Mouse (Mus musculus) Patski (cell line): ENCODE results near the gene Mpv17l2. TPM values are rescaled to one million over a fixed set of nuclear protein-coding genes. Genes with fewer than 3 reads are reported as not detected.

Experiments
- ATAC-seq: fragments of 100-300 bp; one replicate; pipeline ENCODE4 v1.8.0; 2021
- CTCF ChIA-PET: fragments of 350-600 bp; sonication (Branson Sonifier 250); formaldehyde crosslinking; loops from one replicate; lab custom pipeline; 2022; ENCODE audit warnings: inconsistent platforms; lab: Charles Lee
- POLR2A ChIA-PET: fragments of 350-600 bp; sonication (Branson Sonifier 250); formaldehyde crosslinking; loops from one replicate; lab custom pipeline; 2022; ENCODE audit warnings: antibody characterized with exemption, inconsistent platforms; lab: Charles Lee
- DNase-seq: peaks from one replicate; pipeline ENCODE4 v3.0.0-alpha.2; 2011; ENCODE audit warnings: low read depth, low spot score
- H3K27me3 ChIP-seq: fragments of 371-371 bp; one replicate; pipeline ENCODE4 v1.5.1; 2021
- CTCF ChIP-seq: fragments of 100-300 bp; IDR thresholded peaks from one replicate; pipeline ENCODE4 v1.5.1; 2021
- in situ Hi-C: fragments of 300-500 bp; cut with MboI; formaldehyde crosslinking; loops from 3 replicates; pipeline ENCODE4 v1.11.1; 2018; ENCODE audit warnings: low pct_unique_long_range_greater_than_20kb, mixed read lengths
- polyA plus RNA-seq: library from polyadenylated mRNA; unstranded; gene quantifications from one replicate; pipeline ENCODE4 v1.2.3, GENCODE M21; 2021

Mpv17l2 gene
- polyA plus RNA-seq, 1 experiment from 2014 or later, result 85.2 TPM

- ChIA-PET POLR2A (no interaction called here), CTCF (interaction anchor here (3.1 kb wide), 1 partner anchor 8 kb away, joined by 9 read pairs; no protein-coding TSS in a partner anchor)
- no peak for TF ChIP-seq CTCF
- ATAC-seq (peak; percentile 6), DNase-seq (no peak)
- in situ Hi-C loops, result no loop called here
- H3K27me3 ChIP-seq, result no peaks in the 10 kb centered on the region
Observed at GRCm38 (mm10) chr8:70760350-70760749, 396 bp downstream of the Mpv17l2 start.

- in situ Hi-C loops, result no loop called here
- no peak for TF ChIP-seq CTCF
- H3K27me3 ChIP-seq, result no peaks in the 10 kb centered on the region
- ChIA-PET CTCF (interaction anchor here (3.5 kb wide), 1 partner anchor 10 kb away, joined by 15 read pairs; no protein-coding TSS in a partner anchor), POLR2A (no interaction called here)
- DNase-seq (no peak), ATAC-seq (no peak)
Observed at GRCm38 (mm10) chr8:70758616-70759561, 1.9 kb downstream of the Mpv17l2 start.

- POLR2A ChIA-PET, result no interaction called here
Observed at GRCm38 (mm10) chr8:70758308-70758615, 2.5 kb downstream of the Mpv17l2 start.

GRCm38 (mm10) chr8:70757523-70758307, 3.0 kb downstream of the Mpv17l2 start:
- in situ Hi-C loops, result no loop called here
- ATAC-seq (no peak), DNase-seq (no peak)
- POLR2A ChIA-PET, result no interaction called here
- CTCF ChIA-PET, result interaction anchor here (1.9 to 3.5 kb wide), 2 partner anchors 11 to 39 kb away, joined by 5 to 15 read pairs; partner anchors contain the start of gene Gm3336
- no peaks in the 10 kb centered on the region for H3K27me3 ChIP-seq
- no peak for TF ChIP-seq CTCF

More at GRCm38 (mm10) chr8:70758308-70758615, 2.5 kb downstream of the Mpv17l2 start:
- no peaks in the 10 kb centered on the region for H3K27me3 ChIP-seq
- ATAC-seq, result no peak
- TF ChIP-seq CTCF, result no peak
- CTCF ChIA-PET, result interaction anchor here (3.5 kb wide), 1 partner anchor 10 kb away, joined by 15 read pairs; no protein-coding TSS in a partner anchor
- in situ Hi-C loops, result no loop called here
- DNase-seq, result no peak

- POLR2A ChIA-PET, result interaction anchor here (1.0 to 1.1 kb wide), 2 partner anchors 10 to 37 kb away, joined by 3 read pairs; no protein-coding TSS in a partner anchor
- no peak for TF ChIP-seq CTCF
- in situ Hi-C loops, result no loop called here
- no peaks in the 10 kb centered on the region for H3K27me3 ChIP-seq
- CTCF ChIA-PET, result interaction anchor here (1.9 to 3.5 kb wide), 2 partner anchors 12 to 38 kb away, joined by 5 to 15 read pairs; partner anchors contain the start of gene Gm3336
- DNase-seq, result no peak
- no peak for ATAC-seq
Observed at GRCm38 (mm10) chr8:70756476-70757040, 4.2 kb downstream of the Mpv17l2 start.

GRCm38 (mm10) chr8:70755661-70756475, 4.9 kb downstream of the Mpv17l2 start:
- no peaks in the 10 kb centered on the region for H3K27me3 ChIP-seq
- no peak for TF ChIP-seq CTCF
- ChIA-PET POLR2A (interaction anchor here (0.6 to 1.1 kb wide), 3 partner anchors 10 to 36 kb away, joined by 3 read pairs; no protein-coding TSS in a partner anchor), CTCF (interaction anchor here (1.9 to 3.5 kb wide), 2 partner anchors 13 to 37 kb away, joined by 5 to 15 read pairs; partner anchors contain the start of gene Gm3336)
- DNase-seq (no peak), ATAC-seq (no peak)
- in situ Hi-C loops, result no loop called here

GRCm38 (mm10) chr8:70754871-70755660, 5.7 kb downstream of the Mpv17l2 start:
- DNase-seq, result no peak
- TF ChIP-seq CTCF, result no peak
- H3K27me3 ChIP-seq, result no peaks in the 10 kb centered on the region

More at GRCm38 (mm10) chr8:70754871-70755660, 5.7 kb downstream of the Mpv17l2 start:
- ChIA-PET CTCF (interaction anchor here (1.0 to 3.5 kb wide), 3 partner anchors 13 to 37 kb away, joined by 3 to 15 read pairs (median 4); partner anchors contain the start of gene Gm3336), POLR2A (interaction anchor here (0.5 to 0.6 kb wide), 2 partner anchors 11 to 14 kb away, joined by 3 to 4 read pairs; no protein-coding TSS in a partner anchor)
- in situ Hi-C loops, result loop anchor here (5.0 kb wide), 1 partner anchor 38 kb away; the partner anchor contains the start of gene Gm3336
- ATAC-seq, result no peak
